Mouse (Mus musculus) stomach, postnatal 0 days (tissue): ENCODE measurements at regions not wholly inside any gene's neighbourhood (a gene's known extent, or its start where the extent isn't known, plus 50 kb on each side); places are given as distances from the start of the nearest gene placed in this dataset. TPM values are rescaled to one million over a fixed set of nuclear protein-coding genes. Genes with fewer than 3 reads are reported as not detected.

Experiments used
- ATAC-seq: fragments of 200-750 bp; cut with Nextera tagmentation; 2 replicates; pipeline ENCODE4 v1.8.0; 2017; ENCODE audit not compliant: low FRiP score, low TSS enrichment
- DNase-seq: peaks from one replicate; pipeline ENCODE4 v3.0.0-alpha.2; 2016; ENCODE audit warnings: low spot score
- H3K27ac ChIP-seq: fragments of 300-500 bp; sonication (generic); replicated peaks from 2 replicates; pipeline ENCODE4 v1.5.1; 2014; ENCODE audit warnings: mild to moderate bottlenecking, control low read depth
- H3K27me3 ChIP-seq: fragments of 300-500 bp; sonication (generic); 2 replicates; pipeline ENCODE4 v1.6.1; 2014; ENCODE audit warnings: low read length; ENCODE audit not compliant: control insufficient read depth, insufficient read depth
- H3K36me3 ChIP-seq: fragments of 300-500 bp; sonication (generic); 2 replicates; pipeline ENCODE4 v1.6.1; 2014; ENCODE audit warnings: low read length, mixed read lengths; ENCODE audit not compliant: control insufficient read depth, insufficient read depth
- H3K4me1 ChIP-seq: fragments of 300-500 bp; sonication (generic); replicated peaks from 2 replicates; pipeline ENCODE4 v1.6.1; 2014; ENCODE audit warnings: antibody characterized with exemption; ENCODE audit not compliant: control insufficient read depth, insufficient read depth
- H3K4me2 ChIP-seq: fragments of 300-500 bp; sonication (generic); replicated peaks from 2 replicates; pipeline ENCODE4 v1.6.1; 2014; ENCODE audit warnings: low read depth, mild to moderate bottlenecking, control low read depth, moderate library complexity
- H3K4me3 ChIP-seq: fragments of 300-500 bp; sonication (generic); 2 replicates; pipeline ENCODE4 v1.5.1; 2014; ENCODE audit warnings: low read depth, low read length, control low read depth
- H3K9ac ChIP-seq: fragments of 300-500 bp; sonication (generic); 2 replicates; pipeline ENCODE4 v1.6.1; 2014; ENCODE audit warnings: mild to moderate bottlenecking, low read length, control low read depth, mixed read lengths
- H3K9me3 ChIP-seq: fragments of 300-500 bp; sonication (generic); 2 replicates; pipeline ENCODE4 v1.6.1; 2016; ENCODE audit warnings: low read length; ENCODE audit not compliant: control insufficient read depth
- CTCF ChIP-seq: IDR thresholded peaks from 2 replicates; pipeline ENCODE4 v1.5.1; 2016; ENCODE audit warnings: antibody characterized with exemption, low read depth, mild to moderate bottlenecking, moderate library complexity
- EP300 ChIP-seq: optimal IDR thresholded peaks from 2 replicates; pipeline ENCODE3; 2016; ENCODE audit warnings: antibody characterized with exemption
- whole genome bisulfite sequencing: fragments of 180-500 bp; shearing (Covaris S2); extraction: QIAGEN DNeasy Blood & Tissue Kit; methylation state at CpG from one replicate; pipeline ENCODE4 v1.1.7; 2014; 5-methylcytosine and 5-hydroxymethylcytosine counted together
- microRNA-seq: library from miRNA; unstranded; fragments of <30 nt; microRNA quantifications from one replicate; pipeline ENCODE4, GENCODE M21; 2016

GRCm38 (mm10) chr13:98545398-98545797, 53.6 kb upstream of the Gm10320 start:
- Histone ChIP-seq H3K9me3 (no peaks in the 10 kb centered on the region), H3K27ac (no peak overlapping the region), H3K27me3 (no peaks in the 10 kb centered on the region), H3K36me3 (no peaks in the 10 kb centered on the region), H3K9ac (no peak overlapping the region), H3K4me2 (no peak overlapping the region), H3K4me3 (no peak overlapping the region), H3K4me1 (no peaks in the 10 kb centered on the region)
- 74% methylated on average over 5 of the region's 5 CpGs for WGBS
- DNase-seq (no peak), ATAC-seq (no peak)
- TF ChIP-seq CTCF = no peak
- TF ChIP-seq EP300 = no peak

- no peak overlapping the region for H3K27ac ChIP-seq
- H3K36me3 ChIP-seq = no peaks in the 10 kb centered on the region
- H3K4me1 ChIP-seq = no peaks in the 10 kb centered on the region
- no peak for TF ChIP-seq CTCF
- TF ChIP-seq EP300 = no peak
- DNase-seq (no peak), ATAC-seq (no peak)
- H3K4me3 ChIP-seq = no peak overlapping the region
- no peak overlapping the region for H3K4me2 ChIP-seq
- no peaks in the 10 kb centered on the region for H3K27me3 ChIP-seq
- H3K9ac ChIP-seq = no peak overlapping the region
- no peaks in the 10 kb centered on the region for H3K9me3 ChIP-seq
- WGBS = 92% methylated on average over 10 of the region's 10 CpGs
Measured at GRCm38 (mm10) chr13:98544051-98544450, 52.2 kb upstream of the Gm10320 start.

Small RNAs in the stretch of these regions (microRNA-seq; reads per million reads assigned to microRNA genes)
- not detected for gene Gm22698
